Mouse (Mus musculus) kidney, postnatal 0 days (tissue): ENCODE measurements around the gene Snrpg. TPM values are rescaled to one million over a fixed set of nuclear protein-coding genes. Genes with fewer than 3 reads are reported as not detected.

ENCODE experiments used
- ATAC-seq: fragments of 200-750 bp; cut with Nextera tagmentation; replicated peaks from 2 replicates; pipeline ENCODE4 v1.8.0; 2017; ENCODE audit warnings: low read depth, moderate number of reproducible peaks, moderate TSS enrichment, moderate library complexity; ENCODE audit not compliant: low FRiP score
- DNase-seq: peaks from one replicate; pipeline ENCODE4 v3.0.0-alpha.2; 2016; ENCODE audit warnings: low spot score
- H3K27ac ChIP-seq: fragments of 300-500 bp; sonication (generic); 2 replicates; pipeline ENCODE4 v1.5.1; 2014; ENCODE audit warnings: mild to moderate bottlenecking
- H3K27me3 ChIP-seq: fragments of 300-500 bp; sonication (generic); 2 replicates; pipeline ENCODE4 v1.6.1; 2014; ENCODE audit warnings: low read length, mixed read lengths; ENCODE audit not compliant: insufficient read depth
- H3K36me3 ChIP-seq: fragments of 300-500 bp; sonication (generic); 2 replicates; pipeline ENCODE4 v1.6.1; 2014; ENCODE audit warnings: low read length, mixed read lengths; ENCODE audit not compliant: insufficient read depth
- H3K4me1 ChIP-seq: fragments of 300-500 bp; sonication (generic); replicated peaks from 2 replicates; pipeline ENCODE4 v1.6.1; 2014; ENCODE audit warnings: antibody characterized with exemption, low read length, mixed read lengths; ENCODE audit not compliant: insufficient read depth
- H3K4me2 ChIP-seq: fragments of 300-500 bp; sonication (generic); 2 replicates; pipeline ENCODE4 v1.6.1; 2014; ENCODE audit warnings: mild to moderate bottlenecking, low read length, moderate library complexity, mixed read lengths
- H3K4me3 ChIP-seq: fragments of 300-500 bp; sonication (generic); replicated peaks from 2 replicates; pipeline ENCODE4 v1.5.1; 2014; ENCODE audit warnings: low read depth, low read length
- H3K9ac ChIP-seq: fragments of 300-500 bp; sonication (generic); 2 replicates; pipeline ENCODE4 v1.6.1; 2014; ENCODE audit warnings: low read depth, low read length
- H3K9me3 ChIP-seq: fragments of 300-500 bp; sonication (generic); replicated peaks from 2 replicates; pipeline ENCODE4 v1.6.1; 2016; ENCODE audit warnings: low read length, inconsistent platforms, mixed read lengths
- CTCF ChIP-seq: IDR thresholded peaks from 2 replicates; pipeline ENCODE4 v1.5.1; 2016; ENCODE audit warnings: antibody characterized with exemption, low read depth, mild to moderate bottlenecking, moderate library complexity
- WGBS: fragments of 180-500 bp; shearing (Covaris S2); extraction: QIAGEN DNeasy Blood & Tissue Kit; methylation state at CpG from one replicate; pipeline ENCODE4 v1.1.7; 2014; 5-methylcytosine and 5-hydroxymethylcytosine counted together
- polyA plus RNA-seq: library from polyadenylated mRNA; unstranded; fragments of >200 nt; fragmentation: Nextera tagmentation; extraction: Ambion mirVana; gene quantifications from 2 replicates; pipeline ENCODE4 v1.2.1, GENCODE M21; 2015

Gene Snrpg
- polyA plus RNA-seq, 1 experiment from 2014 or later, result 543 TPM

- Histone ChIP-seq H3K36me3 (peaks cover 56% of the 10 kb centered on the region), H3K9ac (no peak within 1 kb of the TSS), H3K4me1 (no peaks in the 10 kb centered on the region), H3K4me3 (no peak within 1 kb of the TSS), H3K9me3 (no peaks in the 10 kb centered on the region), H3K27ac (no peak within 1 kb of the TSS), H3K4me2 (no peak within 1 kb of the TSS), H3K27me3 (no peaks in the 10 kb centered on the region)
- DNase-seq (no peak), ATAC-seq (no peak)
- WGBS, result 91% methylated on average over 1 of the region's 1 CpGs
- no peak for TF ChIP-seq CTCF
These were observed 55.3 kb downstream of the Snrpg start, which contains the start of gene Gm44790 for GRCm38 (mm10) chr6:86426358-86426757. Gene Gm44790 (plus strand): TSS chr6:86426658.

Other genes starting within 250 kb of the Snrpg start
- 5.7 and 6.1 TPM in 2 replicates for gene Tgfa, start 176.1 kb upstream of the Snrpg start, polyA plus RNA-seq
- gene Fam136a, start 5.7 kb upstream of the Snrpg start, polyA plus RNA-seq, result 100 and 110 TPM in 2 replicates
- gene Pcyox1, start 25.9 kb downstream of the Snrpg start, polyA plus RNA-seq, result 110 and 111 TPM in 2 replicates
- gene Tia1, start 32.9 kb downstream of the Snrpg start, polyA plus RNA-seq, result 119 and 122 TPM in 2 replicates
- not detected in 2 replicates for gene Gm44790, start 55.4 kb downstream of the Snrpg start, polyA plus RNA-seq
- gene C87436, start 67.1 kb downstream of the Snrpg start, polyA plus RNA-seq, result 22.5 and 23.1 TPM in 2 replicates
- 488 and 506 TPM in 2 replicates for gene Pcbp1, start 155.0 kb downstream of the Snrpg start, polyA plus RNA-seq